Mouse (Mus musculus): Measurements from ENCODE around the gene Smim27.

DNA sequence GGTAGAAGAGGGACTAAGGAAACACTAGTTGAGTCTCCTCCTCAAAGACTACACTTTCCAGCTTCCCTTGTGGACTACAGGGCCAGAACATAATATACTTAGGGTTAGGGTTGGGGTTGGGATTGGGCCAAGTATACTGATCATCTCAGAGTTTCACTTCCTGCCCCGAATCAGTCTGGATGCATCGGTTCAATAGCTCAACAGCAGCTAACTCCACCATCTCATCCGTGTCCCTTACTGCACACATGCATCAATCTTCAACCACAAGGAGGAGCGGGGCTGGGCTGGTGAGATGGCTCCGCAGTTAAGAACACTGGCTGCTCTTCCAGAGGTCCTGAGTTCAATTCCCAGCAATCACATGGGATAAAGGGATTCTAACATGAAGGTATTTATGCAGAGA is 18.4 kb upstream of the Smim27 start:
- TF ChIP-seq EP300 (IDR thresholded peaks at IDR 0.05; ENCODE audit: low read depth) (no peak), CTCF (IDR thresholded peaks at IDR 0.05; ENCODE audit: low read depth) (no peak)

Data from liver, embryonic 14.5 days (tissue).